Mouse (Mus musculus) lung, embryonic 14.5 days (tissue): ENCODE measurements around the gene 4930469K13Rik. TPM values are rescaled to one million over a fixed set of nuclear protein-coding genes. Genes with fewer than 3 reads are reported as not detected.

Experiments
- ATAC-seq: fragments of 200-750 bp; cut with Nextera tagmentation; 2 replicates; pipeline ENCODE4 v1.8.0; 2017; ENCODE audit warnings: mild to moderate bottlenecking, moderate TSS enrichment, moderate library complexity; ENCODE audit not compliant: insufficient read depth
- DNase-seq: peaks from one replicate; pipeline ENCODE4 v3.0.0-alpha.2; 2015
- H3K27ac ChIP-seq: fragments of 300-500 bp; sonication (generic); 2 replicates; pipeline ENCODE4 v1.5.1; 2014; ENCODE audit warnings: low read depth, mild to moderate bottlenecking, moderate library complexity
- H3K27me3 ChIP-seq: fragments of 300-500 bp; sonication (generic); 2 replicates; pipeline ENCODE4 v1.6.1; 2014; ENCODE audit warnings: low read length, control low read depth; ENCODE audit not compliant: insufficient read depth
- H3K36me3 ChIP-seq: fragments of 300-500 bp; sonication (generic); 2 replicates; pipeline ENCODE4 v1.6.1; 2014; ENCODE audit warnings: control low read depth; ENCODE audit not compliant: insufficient read depth
- H3K4me1 ChIP-seq: fragments of 300-500 bp; sonication (generic); 2 replicates; pipeline ENCODE4 v1.6.1; 2014; ENCODE audit warnings: antibody characterized with exemption, control low read depth; ENCODE audit not compliant: insufficient read depth
- H3K4me2 ChIP-seq: fragments of 300-500 bp; sonication (generic); 2 replicates; pipeline ENCODE4 v1.6.1; 2014; ENCODE audit warnings: mild to moderate bottlenecking
- H3K4me3 ChIP-seq: fragments of 300-500 bp; sonication (generic); 2 replicates; pipeline ENCODE4 v1.5.1; 2014; ENCODE audit warnings: low read depth, low read length
- H3K9ac ChIP-seq: fragments of 300-500 bp; sonication (generic); 2 replicates; pipeline ENCODE4 v1.6.1; 2014
- H3K9me3 ChIP-seq: fragments of 300-500 bp; sonication (generic); 2 replicates; pipeline ENCODE4 v1.6.1; 2016; ENCODE audit warnings: low read depth, low read length, control low read depth
- CTCF ChIP-seq: IDR thresholded peaks from 2 replicates; pipeline ENCODE4 v1.5.1; 2016; ENCODE audit warnings: antibody characterized with exemption, low read depth
- WGBS: fragments of 180-500 bp; shearing (Covaris S2); extraction: QIAGEN DNeasy Blood & Tissue Kit; methylation state at CpG from one replicate; pipeline ENCODE4 v1.1.7; 2014; 5-methylcytosine and 5-hydroxymethylcytosine counted together
- polyA plus RNA-seq: library from polyadenylated mRNA; unstranded; fragments of >200 nt; fragmentation: Nextera tagmentation; extraction: Ambion mirVana; gene quantifications from 2 replicates; pipeline ENCODE4 v1.2.1, GENCODE M21; 2014

Gene 4930469K13Rik
- polyA plus RNA-seq, 1 experiment from 2014 or later, result not detected

GRCm38 (mm10) chr11:33951684-33952625, 146.4 kb downstream of the 4930469K13Rik start:
- no peaks in the 10 kb centered on the region for H3K4me1 ChIP-seq
- H3K9me3 ChIP-seq, result no peaks in the 10 kb centered on the region
- H3K36me3 ChIP-seq, result no peaks in the 10 kb centered on the region
- ATAC-seq, result peak; percentile 56
- no peak overlapping the region for H3K4me2 ChIP-seq
- no peak overlapping the region for H3K4me3 ChIP-seq
- peak; percentile 37 for DNase-seq
- no peak overlapping the region for H3K9ac ChIP-seq
- WGBS, result 62% methylated on average over 8 of the region's 8 CpGs
- no peaks in the 10 kb centered on the region for H3K27me3 ChIP-seq
- 0 out of 2 replicates have a peak overlapping the region, but pooled peaks have one; percentile 7 for H3K27ac ChIP-seq
- TF ChIP-seq CTCF, result no peak

- Histone ChIP-seq H3K4me2 (no peak overlapping the region), H3K4me3 (no peak overlapping the region), H3K27ac (no peak overlapping the region), H3K36me3 (no peaks in the 10 kb centered on the region), H3K4me1 (no peaks in the 10 kb centered on the region), H3K9me3 (no peaks in the 10 kb centered on the region), H3K27me3 (no peaks in the 10 kb centered on the region), H3K9ac (no peak overlapping the region)
- DNase-seq (peak; percentile 13), ATAC-seq (no peak)
- 48% methylated on average over 5 of the region's 5 CpGs for WGBS
- TF ChIP-seq CTCF, result no peak
Observed at GRCm38 (mm10) chr11:33951155-33951554, 147.2 kb downstream of the 4930469K13Rik start.

GRCm38 (mm10) chr11:33946501-33946900, 151.9 kb downstream of the 4930469K13Rik start:
- DNase-seq (no peak), ATAC-seq (no peak)
- Histone ChIP-seq H3K4me1 (no peaks in the 10 kb centered on the region), H3K4me2 (no peak overlapping the region), H3K4me3 (no peak overlapping the region), H3K27me3 (no peaks in the 10 kb centered on the region), H3K36me3 (no peaks in the 10 kb centered on the region), H3K9ac (no peak overlapping the region), H3K9me3 (no peaks in the 10 kb centered on the region), H3K27ac (no peak overlapping the region)
- 69% methylated on average over 4 of the region's 4 CpGs for WGBS
- TF ChIP-seq CTCF, result no peak

- Histone ChIP-seq H3K27ac (no peak overlapping the region), H3K9me3 (no peaks in the 10 kb centered on the region), H3K9ac (no peak overlapping the region), H3K4me3 (no peak overlapping the region), H3K27me3 (no peaks in the 10 kb centered on the region), H3K36me3 (no peaks in the 10 kb centered on the region), H3K4me2 (no peak overlapping the region), H3K4me1 (no peaks in the 10 kb centered on the region)
- 85% methylated on average over 9 of the region's 9 CpGs for WGBS
- ATAC-seq (no peak), DNase-seq (no peak)
- no peak for TF ChIP-seq CTCF
Observed at GRCm38 (mm10) chr11:33944786-33945328, 153.5 kb downstream of the 4930469K13Rik start.

GRCm38 (mm10) chr11:33944067-33944785, 154.1 kb downstream of the 4930469K13Rik start:
- Histone ChIP-seq H3K4me2 (no peak overlapping the region), H3K9ac (no peak overlapping the region), H3K4me3 (no peak overlapping the region), H3K36me3 (no peaks in the 10 kb centered on the region), H3K4me1 (no peaks in the 10 kb centered on the region), H3K27me3 (no peaks in the 10 kb centered on the region), H3K27ac (no peak overlapping the region), H3K9me3 (no peaks in the 10 kb centered on the region)
- 60% methylated on average over 4 of the region's 4 CpGs for WGBS
- DNase-seq (peak; percentile 56), ATAC-seq (no peak)
- TF ChIP-seq CTCF, result peak; percentile 46

- Histone ChIP-seq H3K4me2 (no peak overlapping the region), H3K4me3 (no peak overlapping the region), H3K27ac (no peak overlapping the region), H3K27me3 (no peaks in the 10 kb centered on the region), H3K4me1 (no peaks in the 10 kb centered on the region), H3K36me3 (no peaks in the 10 kb centered on the region), H3K9me3 (no peaks in the 10 kb centered on the region), H3K9ac (no peak overlapping the region)
- DNase-seq, result no peak
- TF ChIP-seq CTCF, result no peak
- ATAC-seq, result no peak
- WGBS, result 46% methylated on average over 1 of the region's 1 CpGs
Observed at GRCm38 (mm10) chr11:33943565-33943964, 154.8 kb downstream of the 4930469K13Rik start.
